Mouse (Mus musculus) Patski (cell line): ENCODE data around the gene Pitpnm2. TPM values are rescaled to one million over a fixed set of nuclear protein-coding genes. Genes with fewer than 3 reads are reported as not detected.

Source experiments
- ATAC-seq: fragments of 100-300 bp; one replicate; pipeline ENCODE4 v1.8.0; 2021
- CTCF ChIA-PET: fragments of 350-600 bp; sonication (Branson Sonifier 250); formaldehyde crosslinking; loops from one replicate; lab custom pipeline; 2022; ENCODE audit warnings: inconsistent platforms; lab: Charles Lee
- POLR2A ChIA-PET: fragments of 350-600 bp; sonication (Branson Sonifier 250); formaldehyde crosslinking; loops from one replicate; lab custom pipeline; 2022; ENCODE audit warnings: antibody characterized with exemption, inconsistent platforms; lab: Charles Lee
- DNase-seq: peaks from one replicate; pipeline ENCODE4 v3.0.0-alpha.2; 2011; ENCODE audit warnings: low read depth, low spot score
- H3K27me3 ChIP-seq: fragments of 371-371 bp; one replicate; pipeline ENCODE4 v1.5.1; 2021
- CTCF ChIP-seq: fragments of 100-300 bp; IDR thresholded peaks from one replicate; pipeline ENCODE4 v1.5.1; 2021
- in situ Hi-C: fragments of 300-500 bp; cut with MboI; formaldehyde crosslinking; loops from 3 replicates; pipeline ENCODE4 v1.11.1; 2018; ENCODE audit warnings: low pct_unique_long_range_greater_than_20kb, mixed read lengths
- polyA plus RNA-seq: library from polyadenylated mRNA; unstranded; gene quantifications from one replicate; pipeline ENCODE4 v1.2.3, GENCODE M21; 2021

Pitpnm2 gene
- polyA plus RNA-seq, 1 experiment from 2014 or later, result 33.3 TPM

DNA sequence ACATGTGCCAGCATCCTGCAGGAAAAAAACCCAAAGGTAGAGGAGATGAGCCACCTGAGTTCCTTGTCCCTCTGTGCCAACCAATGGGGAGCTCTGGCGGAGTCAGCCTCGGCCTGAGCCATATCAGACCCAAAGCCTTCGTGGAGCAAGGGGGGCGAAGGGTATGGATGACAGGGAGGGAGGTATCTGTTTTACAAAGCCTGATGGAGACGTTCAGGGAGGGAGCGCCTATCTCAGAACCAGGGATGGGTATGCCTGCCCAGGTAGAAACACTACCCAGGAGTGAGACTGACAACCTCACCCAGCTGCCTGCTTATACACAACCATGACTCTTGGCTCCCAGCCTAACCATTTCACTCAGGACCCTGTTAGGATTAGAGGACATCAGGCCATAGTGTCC, 33.2 kb downstream of the Pitpnm2 start:
- ChIA-PET POLR2A (no interaction called here), CTCF (interaction anchor here (1.4 kb wide), 1 partner anchor 12 kb away, joined by 4 read pairs; no protein-coding TSS in a partner anchor)
- in situ Hi-C loops, result no loop called here
- no peak for TF ChIP-seq CTCF
- ATAC-seq (no peak), DNase-seq (no peak)
- no peaks in the 10 kb centered on the region for H3K27me3 ChIP-seq

DNA sequence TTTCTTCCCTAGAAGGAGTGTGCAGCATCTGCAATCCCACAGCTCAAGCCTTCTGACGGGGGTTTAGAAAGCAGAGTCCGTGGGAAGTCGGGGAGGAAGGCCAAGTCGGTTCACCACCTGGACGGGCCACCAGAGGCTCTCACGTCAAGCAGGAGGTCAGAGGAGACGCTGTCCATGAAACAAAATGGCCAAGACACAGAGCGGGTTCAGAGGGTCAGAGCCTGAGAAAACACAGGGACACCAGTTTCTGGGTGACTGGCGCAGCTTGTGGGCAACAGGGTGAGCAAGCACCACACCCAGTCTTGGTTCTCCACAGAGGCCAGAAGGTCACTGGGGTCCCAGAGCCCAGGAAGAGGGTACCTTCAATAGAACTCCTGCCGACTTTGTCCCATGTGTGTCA, 33.9 kb downstream of the Pitpnm2 start:
- ChIA-PET CTCF (no interaction called here), POLR2A (interaction anchor here (0.7 kb wide), 1 partner anchor 15 kb away, joined by 3 read pairs; no protein-coding TSS in a partner anchor)
- H3K27me3 ChIP-seq, result no peaks in the 10 kb centered on the region
- in situ Hi-C loops, result no loop called here
- DNase-seq (no peak), ATAC-seq (no peak)
- no peak for TF ChIP-seq CTCF

DNA sequence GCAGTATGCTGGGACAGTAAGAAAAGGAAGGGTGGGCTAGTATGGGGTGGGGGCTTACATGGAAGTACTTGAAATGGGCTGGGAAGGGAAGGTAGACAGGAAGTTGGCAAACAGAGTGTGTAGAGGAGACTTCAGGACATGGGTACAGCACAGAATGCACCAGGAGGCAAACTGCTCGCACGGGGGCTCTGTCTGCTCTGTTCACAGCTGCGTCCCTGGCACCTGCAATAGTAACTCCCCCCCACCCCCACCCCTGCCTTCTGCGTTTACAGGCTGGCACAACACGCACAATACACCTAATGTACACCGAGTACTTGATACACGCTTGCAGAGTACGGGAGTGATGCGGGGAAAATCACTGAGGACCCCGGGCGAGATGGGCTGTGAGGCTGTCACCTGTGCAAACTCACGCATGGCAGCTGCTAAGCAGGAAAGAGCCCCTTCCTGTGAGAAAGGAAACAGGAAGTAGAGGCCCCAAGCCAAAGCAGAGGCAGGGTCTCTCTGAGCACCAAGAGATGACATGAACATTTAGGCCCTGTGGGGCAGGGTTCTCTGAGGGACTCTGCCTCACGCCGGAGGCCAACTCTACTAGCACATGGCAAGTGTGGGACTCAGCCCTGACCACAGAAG, 34.9 kb downstream of the Pitpnm2 start:
- DNase-seq (no peak), ATAC-seq (no peak)
- ChIA-PET CTCF (no interaction called here), POLR2A (interaction anchor here (0.7 kb wide), 1 partner anchor 22 kb away, joined by 6 read pairs; no protein-coding TSS in a partner anchor)
- in situ Hi-C loops, result no loop called here
- TF ChIP-seq CTCF, result no peak
- no peaks in the 10 kb centered on the region for H3K27me3 ChIP-seq

DNA sequence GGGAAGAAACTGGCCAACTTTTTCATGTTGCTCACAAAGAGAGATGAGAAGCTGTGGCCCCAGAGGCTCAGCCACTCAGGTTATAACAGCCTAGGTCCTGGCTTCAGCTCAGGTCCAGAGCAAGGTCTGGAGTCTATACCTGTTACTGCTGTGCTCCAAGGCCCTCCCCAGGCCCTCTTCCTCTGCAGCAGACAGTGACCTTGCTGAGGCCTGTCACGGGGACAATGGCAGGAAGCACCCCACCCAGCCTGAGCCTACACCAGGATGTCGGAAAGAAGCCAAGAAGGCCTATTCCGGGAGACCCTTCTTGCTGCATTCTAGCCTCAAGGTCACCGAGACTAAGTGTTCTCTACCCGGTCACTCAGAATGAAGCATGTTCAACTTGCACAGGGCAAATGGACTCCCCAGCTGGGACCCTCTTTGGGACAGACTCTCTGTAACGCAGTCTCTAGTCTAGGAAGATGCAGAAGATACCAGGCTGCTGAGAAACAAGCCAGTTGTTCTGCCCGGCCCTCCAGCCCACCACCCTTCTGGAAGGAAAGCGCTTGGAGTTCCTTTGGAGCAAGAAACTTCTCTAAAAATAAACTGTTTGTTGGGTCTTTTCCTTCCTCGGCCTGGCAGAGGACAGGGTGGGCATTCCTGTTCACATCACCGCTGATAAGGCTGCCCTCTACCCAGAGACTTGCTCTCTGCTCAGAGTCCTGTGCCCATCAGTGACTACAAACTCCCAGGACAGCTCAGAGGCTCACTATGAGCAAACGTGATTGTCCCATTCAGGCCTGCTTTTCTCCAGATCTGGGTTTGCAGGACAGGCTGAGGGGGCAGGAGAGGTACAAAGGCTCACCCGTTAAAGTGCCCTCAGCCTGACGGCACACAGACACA, 35.7 kb downstream of the Pitpnm2 start:
- ChIA-PET POLR2A (interaction anchor here (0.7 kb wide), 1 partner anchor 23 kb away, joined by 6 read pairs; no protein-coding TSS in a partner anchor), CTCF (no interaction called here)
- TF ChIP-seq CTCF, result no peak
- DNase-seq, result no peak
- no peak for ATAC-seq
- in situ Hi-C loops, result no loop called here
- H3K27me3 ChIP-seq, result no peaks in the 10 kb centered on the region

DNA sequence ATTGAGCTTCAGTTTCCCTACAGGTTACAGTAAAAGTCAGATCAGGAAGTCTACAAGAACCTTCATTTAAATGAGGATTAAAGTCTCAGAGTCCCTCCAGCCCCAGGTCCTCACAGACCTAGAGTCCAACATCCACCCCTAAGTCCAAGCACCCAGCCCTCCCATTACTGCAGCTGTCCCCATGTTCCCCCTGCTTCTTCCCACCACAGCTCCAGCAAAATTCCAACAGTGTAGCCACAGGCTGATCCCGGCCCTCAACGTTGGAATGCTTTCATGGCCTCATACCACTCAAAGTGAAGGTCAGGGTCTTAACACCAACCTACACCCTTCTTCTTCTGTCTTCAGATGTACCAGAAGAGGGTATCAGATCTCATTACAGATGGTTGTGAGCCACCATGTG, 37.9 kb downstream of the Pitpnm2 start:
- TF ChIP-seq CTCF, result no peak
- no peak for DNase-seq
- no peak for ATAC-seq
- in situ Hi-C loops, result no loop called here
- ChIA-PET POLR2A (no interaction called here), CTCF (no interaction called here)
- H3K27me3 ChIP-seq, result no peaks in the 10 kb centered on the region

DNA sequence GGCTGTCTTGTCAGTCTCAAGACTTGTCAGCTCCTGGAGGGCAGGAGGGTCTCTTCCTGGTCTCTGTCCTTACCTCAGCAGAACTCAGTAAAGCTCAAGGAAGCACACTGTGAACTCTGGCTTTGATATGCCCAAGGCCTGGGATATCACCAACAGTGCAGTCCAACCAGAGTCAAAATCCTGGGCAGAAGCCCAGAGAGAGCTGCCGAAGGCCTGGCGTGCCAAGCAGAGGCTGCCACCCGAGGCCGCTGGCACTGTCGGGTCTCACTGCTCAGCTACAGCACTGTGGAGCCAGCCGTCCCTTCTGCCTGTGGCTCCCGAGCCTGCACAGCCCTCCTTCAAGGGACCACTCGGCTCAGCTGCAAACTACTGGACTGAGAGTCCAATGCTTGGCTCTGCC, 38.3 kb downstream of the Pitpnm2 start:
- ChIA-PET CTCF (no interaction called here), POLR2A (no interaction called here)
- in situ Hi-C loops, result no loop called here
- no peak for DNase-seq
- TF ChIP-seq CTCF, result no peak
- H3K27me3 ChIP-seq, result no peaks in the 10 kb centered on the region
- ATAC-seq, result no peak

DNA sequence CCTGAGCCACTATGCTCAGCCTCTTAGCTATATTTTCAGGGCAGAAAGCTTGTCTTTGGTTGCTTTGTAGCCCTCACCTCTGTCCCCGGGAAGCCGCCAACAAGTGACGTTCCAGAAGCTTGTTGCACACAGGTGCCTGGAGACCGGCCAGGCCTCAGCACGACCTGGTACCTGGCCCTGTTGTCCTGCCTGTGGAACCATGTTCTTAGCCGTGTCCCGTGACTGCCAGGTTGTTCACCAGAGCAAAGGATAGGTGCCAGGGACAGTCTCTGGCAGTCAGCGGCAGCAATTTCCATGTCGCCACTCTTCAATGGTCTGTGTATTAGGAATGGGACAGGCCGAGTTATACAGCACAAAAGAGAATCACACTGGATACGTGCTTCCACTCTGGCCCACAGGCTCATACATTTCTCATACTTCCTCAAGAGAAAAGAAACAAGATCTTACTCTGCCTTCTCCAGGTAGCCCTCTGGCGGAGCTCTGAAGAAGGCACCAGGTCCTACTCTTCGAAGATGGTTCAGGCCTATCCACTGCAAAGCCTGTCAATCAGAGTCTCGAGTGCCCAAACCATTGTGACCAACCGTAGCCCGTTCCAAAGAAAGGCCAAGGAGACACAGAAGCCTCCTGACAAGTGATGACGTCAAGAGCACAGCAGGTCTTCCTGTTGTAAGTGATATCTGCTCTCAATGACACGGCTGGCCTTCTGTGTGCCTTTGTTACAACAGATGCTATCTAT, 39.1 kb downstream of the Pitpnm2 start:
- no peak for TF ChIP-seq CTCF
- DNase-seq, result no peak
- in situ Hi-C loops, result no loop called here
- no peaks in the 10 kb centered on the region for H3K27me3 ChIP-seq
- CTCF ChIA-PET, result no interaction called here
- ATAC-seq, result no peak
- POLR2A ChIA-PET, result interaction anchor here (1.2 kb wide), 1 partner anchor 10 kb away, joined by 3 read pairs; no protein-coding TSS in a partner anchor

DNA sequence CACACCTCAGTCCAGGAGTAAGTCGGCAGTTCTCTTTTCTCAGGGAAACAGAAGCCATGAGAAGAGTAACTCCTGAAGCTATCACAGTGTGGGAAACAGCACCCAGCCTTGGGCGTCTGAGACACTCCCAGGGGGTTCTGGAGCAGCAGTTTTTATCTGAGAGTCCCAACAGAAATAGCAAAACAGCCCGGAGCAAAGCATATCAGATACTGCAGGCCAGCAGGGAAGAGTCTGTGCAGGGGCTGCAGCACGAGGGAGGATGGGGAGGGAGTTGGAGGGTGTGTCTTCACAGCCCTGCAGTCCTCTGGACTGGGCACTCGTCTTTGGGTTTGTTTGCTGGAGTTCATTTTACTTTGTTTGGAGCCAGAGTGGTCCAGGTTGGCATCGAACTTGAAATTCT, 39.7 kb downstream of the Pitpnm2 start:
- DNase-seq (no peak), ATAC-seq (peak; percentile 4)
- TF ChIP-seq CTCF, result no peak
- H3K27me3 ChIP-seq, result no peaks in the 10 kb centered on the region
- POLR2A ChIA-PET, result interaction anchor here (1.2 kb wide), 1 partner anchor 11 kb away, joined by 3 read pairs; no protein-coding TSS in a partner anchor
- in situ Hi-C loops, result no loop called here
- CTCF ChIA-PET, result interaction anchor here (1.8 kb wide), 1 partner anchor 47 kb away, joined by 4 read pairs; no protein-coding TSS in a partner anchor

DNA sequence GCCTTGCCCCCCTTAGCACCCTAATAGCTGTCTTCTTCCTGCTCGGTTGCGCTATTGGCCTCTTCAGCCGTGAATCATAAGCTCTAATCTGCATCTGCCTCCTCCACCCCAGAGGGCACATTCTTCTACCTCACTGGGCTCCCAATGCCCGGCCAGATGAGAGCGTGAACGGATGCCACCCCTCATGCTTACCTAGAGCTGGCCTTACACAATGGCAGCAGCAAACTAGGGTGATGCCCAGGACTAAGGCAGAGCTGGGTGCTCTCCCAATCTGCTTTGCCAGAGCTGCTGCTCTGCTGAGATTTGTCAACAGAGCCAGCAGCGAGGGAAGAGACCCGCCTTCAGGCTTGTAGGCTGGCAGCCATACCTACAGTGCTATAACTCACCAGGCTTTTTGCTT, 41.5 kb downstream of the Pitpnm2 start:
- TF ChIP-seq CTCF, result no peak
- POLR2A ChIA-PET, result no interaction called here
- CTCF ChIA-PET, result interaction anchor here (1.0 to 1.8 kb wide), 2 partner anchors 19 to 45 kb away, joined by 3 to 4 read pairs; no protein-coding TSS in a partner anchor
- DNase-seq (no peak), ATAC-seq (no peak)
- H3K27me3 ChIP-seq, result no peaks in the 10 kb centered on the region
- in situ Hi-C loops, result no loop called here

DNA sequence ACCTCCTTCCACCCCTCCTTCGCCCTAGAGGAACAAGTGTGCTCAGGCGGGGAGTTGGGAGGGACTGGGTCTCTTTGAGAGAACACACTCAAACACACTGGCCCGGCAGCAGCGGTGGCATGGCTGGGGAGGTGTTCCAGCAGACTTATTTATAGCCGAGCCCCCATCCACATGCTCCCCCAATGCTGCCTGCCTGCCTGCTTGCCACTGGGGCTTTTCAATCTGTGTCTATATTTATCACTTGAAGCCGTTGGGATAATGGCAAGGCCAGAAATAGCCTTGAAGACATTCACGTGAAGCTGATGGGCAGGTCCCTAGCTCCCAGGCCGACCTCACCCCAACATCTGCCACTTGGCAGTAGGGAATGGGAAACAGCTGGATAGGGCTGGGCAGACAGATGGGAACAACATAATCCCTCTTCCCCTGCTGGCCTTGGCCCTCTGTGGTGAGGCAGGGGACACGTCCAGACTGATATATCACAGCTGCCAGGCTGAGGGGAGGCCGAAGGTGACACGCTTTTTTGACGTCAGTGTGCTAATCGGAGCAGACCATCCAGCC, 43.0 kb downstream of the Pitpnm2 start:
- no peak for TF ChIP-seq CTCF
- CTCF ChIA-PET, result interaction anchor here (1.0 kb wide), 1 partner anchor 44 kb away, joined by 3 read pairs; no protein-coding TSS in a partner anchor
- in situ Hi-C loops, result no loop called here
- no peaks in the 10 kb centered on the region for H3K27me3 ChIP-seq
- no peak for DNase-seq
- ATAC-seq, result no peak
- POLR2A ChIA-PET, result interaction anchor here (0.7 to 0.9 kb wide), 4 partner anchors 9 to 191 kb away, joined by 3 to 10 read pairs (median 4); no protein-coding TSS in a partner anchor
